Mouse (Mus musculus): ENCODE data around the gene Ltv1.

- TF ChIP-seq CTCF (IDR thresholded peaks at IDR 0.05; ENCODE audit: extremely low read depth, insufficient read depth, insufficient read length, insufficient replicate concordance) (no peak), POLR2A (IDR thresholded peaks at IDR 0.05; ENCODE audit: low read depth, low read length) (no peak)
Observed at GRCm38 (mm10) chr10:13184170-13184766, 8.7 kb downstream of the Ltv1 start.

Measured in spleen, adult 2 months (tissue).